Mouse (Mus musculus) myocyte (in vitro differentiated cells): ENCODE measurements around the gene Olfr985. TPM values are rescaled to one million over a fixed set of nuclear protein-coding genes. Genes with fewer than 3 reads are reported as not detected.

ENCODE experiments used
- H3K27me3 ChIP-seq: one replicate; pipeline ENCODE4 v1.6.1; 2011; ENCODE audit not compliant: control insufficient read depth, insufficient read depth, insufficient read length
- H3K36me3 ChIP-seq: one replicate; pipeline ENCODE4 v1.6.1; 2011; ENCODE audit not compliant: control insufficient read depth, insufficient read depth
- H3K4me2 ChIP-seq: one replicate; pipeline ENCODE4 v1.6.1; 2011; ENCODE audit warnings: low read depth, control low read depth
- H3K4me3 ChIP-seq: one replicate; pipeline ENCODE4 v1.5.1; 2011; ENCODE audit warnings: mild to moderate bottlenecking, control low read depth, moderate library complexity
- H3K79me2 ChIP-seq: one replicate; pipeline ENCODE4 v1.6.1; 2011; ENCODE audit not compliant: control insufficient read depth, insufficient read depth
- H3ac ChIP-seq: one replicate; pipeline ENCODE4 v1.6.1; 2011; ENCODE audit not compliant: control insufficient read depth, insufficient read length
- CEBPB ChIP-seq: IDR thresholded peaks from 2 replicates; pipeline ENCODE4 v1.6.1; 2011; ENCODE audit warnings: mild to moderate bottlenecking, moderate library complexity; ENCODE audit not compliant: poor library complexity, insufficient read depth, severe bottlenecking
- E2F4 ChIP-seq: IDR thresholded peaks from one replicate; pipeline ENCODE4 v1.6.1; 2011; ENCODE audit warnings: mild to moderate bottlenecking, control low read depth, moderate library complexity; ENCODE audit not compliant: insufficient read depth
- MAX ChIP-seq: IDR thresholded peaks from one replicate; pipeline ENCODE4 v1.6.1; 2011; ENCODE audit warnings: low read depth, mild to moderate bottlenecking, control low read depth
- MYOD1 ChIP-seq, 3 experiments: IDR thresholded peaks; one replicate each; pipeline ENCODE4 v1.6.1; 2011; ENCODE audit warnings: control low read depth in 2 of 3, low read depth in 2 of 3, mild to moderate bottlenecking in 2 of 3, moderate library complexity in 1 of 3; ENCODE audit not compliant: insufficient read length in 2 of 3, control insufficient read depth in 1 of 3
- MYOG ChIP-seq, 3 experiments: IDR thresholded peaks; one replicate each; pipeline ENCODE4 v1.6.1; 2011; ENCODE audit warnings: control low read depth in 2 of 3, low read depth in 2 of 3, mild to moderate bottlenecking in 2 of 3; ENCODE audit not compliant: insufficient read length in 2 of 3, control insufficient read depth in 1 of 3, insufficient read depth in 1 of 3
- POLR2A ChIP-seq: IDR thresholded peaks from one replicate; pipeline ENCODE4 v1.6.1; 2011; ENCODE audit warnings: low read depth, mild to moderate bottlenecking, control low read depth, moderate library complexity; ENCODE audit not compliant: insufficient read length
- POLR2AphosphoS2 ChIP-seq: IDR thresholded peaks from one replicate; pipeline ENCODE4 v1.6.1; 2011; ENCODE audit warnings: low read depth, control low read depth; ENCODE audit not compliant: insufficient read length
- REST ChIP-seq: IDR thresholded peaks from one replicate; pipeline ENCODE4 v1.6.1; 2011; ENCODE audit warnings: mild to moderate bottlenecking, control low read depth, moderate library complexity; ENCODE audit not compliant: insufficient read depth, insufficient read length
- SRF ChIP-seq: IDR thresholded peaks from one replicate; pipeline ENCODE4 v1.6.1; 2011; ENCODE audit warnings: low read depth; ENCODE audit not compliant: control insufficient read depth, insufficient read length
- TCF12 ChIP-seq: IDR thresholded peaks from one replicate; pipeline ENCODE4 v1.6.1; 2011; ENCODE audit warnings: mild to moderate bottlenecking, control low read depth; ENCODE audit not compliant: poor library complexity, insufficient read depth, severe bottlenecking
- TCF3 ChIP-seq: IDR thresholded peaks from one replicate; pipeline ENCODE4 v1.6.1; 2011; ENCODE audit warnings: low read depth, control low read depth; ENCODE audit not compliant: insufficient read length
- USF1 ChIP-seq: IDR thresholded peaks from one replicate; pipeline ENCODE4 v1.6.1; 2011; ENCODE audit warnings: low read depth, mild to moderate bottlenecking, control low read depth, moderate library complexity
- polyA plus RNA-seq: library from polyadenylated mRNA; unstranded; fragments of >200 nt; fragmentation: generic; extraction: Trizol; gene quantifications from one replicate; pipeline ENCODE4 v1.2.1, GENCODE M21; 2012; ENCODE audit warnings: missing spikeins

Gene Olfr985
- not detected for polyA plus RNA-seq

DNA sequence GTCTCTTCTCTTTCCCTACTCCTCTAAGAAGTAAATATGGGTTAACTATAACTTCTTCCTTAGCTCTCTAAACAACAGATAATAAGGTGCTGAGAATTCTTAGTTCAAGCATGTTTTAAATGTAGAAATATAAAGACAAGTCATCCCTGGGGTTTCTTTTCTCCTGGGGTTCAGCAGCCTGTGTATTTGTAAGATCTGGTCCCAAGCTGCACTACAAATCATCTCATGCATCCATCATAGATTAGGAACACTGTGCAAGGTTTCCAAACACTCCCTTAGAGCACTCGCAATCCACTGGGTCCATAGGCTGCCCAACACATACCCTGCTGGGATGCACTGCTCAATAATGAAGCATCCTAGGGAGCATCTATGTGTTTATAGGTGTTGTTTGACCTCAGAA lies at the start of gene Olfr985:
Olfr985 (minus strand) TSS at position 101 of the 400 bp plus-strand sequence.
- H3K27me3 ChIP-seq: no peaks in the 10 kb centered on the region
- no peak for TF ChIP-seq USF1
- no peak within 1 kb of the TSS for H3ac ChIP-seq
- no peak within 1 kb of the TSS for H3K4me2 ChIP-seq
- no peaks in the 10 kb centered on the region for H3K36me3 ChIP-seq
- H3K79me2 ChIP-seq: no peaks in the 10 kb centered on the region
- H3K4me3 ChIP-seq: no peak within 1 kb of the TSS

DNA sequence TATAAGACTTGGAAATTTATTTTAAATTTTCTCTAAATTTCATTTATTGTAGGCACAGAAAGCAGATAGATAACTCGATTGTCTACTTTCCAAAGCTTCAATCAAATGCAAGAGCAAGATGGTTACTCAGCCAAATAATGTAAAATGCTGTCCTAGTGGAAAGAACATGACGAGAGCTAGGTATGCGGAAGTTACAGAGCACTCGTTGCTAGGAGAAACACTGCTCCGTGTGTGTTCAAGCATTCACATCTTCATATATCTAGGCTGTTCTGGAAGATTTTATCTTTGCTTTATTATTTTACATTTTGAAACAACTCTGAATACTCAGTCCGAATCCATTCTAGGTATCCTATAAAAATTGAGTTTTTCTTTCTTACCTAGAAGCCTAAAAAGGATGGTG lies 47.0 kb upstream of the Olfr985 start:
- TF ChIP-seq TCF12: no peak
- TF ChIP-seq REST: no peak
- no peak for TF ChIP-seq MYOD1 (IDR thresholded peaks at IDR 0.05; ENCODE audit: control insufficient read depth in 1 of 3, insufficient read length in 2 of 3, low read depth in 2 of 3)
- no peak for TF ChIP-seq POLR2A
- TF ChIP-seq SRF: no peak
- TF ChIP-seq USF1: no peak
- TF ChIP-seq MAX: no peak
- TF ChIP-seq MYOG (IDR thresholded peaks at IDR 0.05; ENCODE audit: control insufficient read depth in 1 of 3, insufficient read depth in 1 of 3, insufficient read length in 2 of 3, low read depth in 2 of 3): no peak
- TF ChIP-seq CEBPB: no peak
- TF ChIP-seq POLR2AphosphoS2: no peak
- TF ChIP-seq TCF3: no peak
- TF ChIP-seq E2F4: no peak
- H3K4me2 ChIP-seq: no peak overlapping the region
- H3K36me3 ChIP-seq: no peaks in the 10 kb centered on the region
- H3K4me3 ChIP-seq: no peak overlapping the region
- no peaks in the 10 kb centered on the region for H3K79me2 ChIP-seq
- no peak overlapping the region for H3ac ChIP-seq
- H3K27me3 ChIP-seq: no peaks in the 10 kb centered on the region

DNA sequence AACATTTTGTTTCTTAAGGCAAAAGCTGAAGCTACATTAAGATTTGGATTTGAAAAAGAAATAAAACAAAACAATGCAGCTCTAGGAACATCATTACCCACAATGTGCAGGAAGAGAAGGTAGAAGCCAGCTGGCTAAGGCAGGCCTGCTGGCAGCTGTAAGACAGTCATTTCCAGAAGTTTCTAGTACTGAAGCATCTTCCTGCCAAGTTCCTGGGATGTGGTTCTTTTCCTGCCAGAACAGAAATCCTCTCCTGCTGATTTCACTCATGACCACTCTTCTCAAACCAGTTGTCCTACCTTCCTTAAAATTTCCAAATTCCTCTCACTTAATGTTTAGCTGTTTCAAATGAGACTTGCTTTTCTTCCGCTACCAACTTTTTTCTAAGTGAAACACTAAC lies 36.5 kb upstream of the Olfr985 start:
- Histone ChIP-seq H3K79me2 (no peaks in the 10 kb centered on the region), H3K4me3 (no peak overlapping the region), H3ac (no peak overlapping the region), H3K27me3 (peaks cover 3% of the 10 kb centered on the region), H3K4me2 (no peak overlapping the region), H3K36me3 (no peaks in the 10 kb centered on the region)
- TF ChIP-seq E2F4 (no peak), POLR2A (no peak), MYOD1 (IDR thresholded peaks at IDR 0.05; ENCODE audit: control insufficient read depth in 1 of 3, insufficient read length in 2 of 3, low read depth in 2 of 3) (no peak), MYOG (IDR thresholded peaks at IDR 0.05; ENCODE audit: control insufficient read depth in 1 of 3, insufficient read depth in 1 of 3, insufficient read length in 2 of 3, low read depth in 2 of 3) (no peak)

DNA sequence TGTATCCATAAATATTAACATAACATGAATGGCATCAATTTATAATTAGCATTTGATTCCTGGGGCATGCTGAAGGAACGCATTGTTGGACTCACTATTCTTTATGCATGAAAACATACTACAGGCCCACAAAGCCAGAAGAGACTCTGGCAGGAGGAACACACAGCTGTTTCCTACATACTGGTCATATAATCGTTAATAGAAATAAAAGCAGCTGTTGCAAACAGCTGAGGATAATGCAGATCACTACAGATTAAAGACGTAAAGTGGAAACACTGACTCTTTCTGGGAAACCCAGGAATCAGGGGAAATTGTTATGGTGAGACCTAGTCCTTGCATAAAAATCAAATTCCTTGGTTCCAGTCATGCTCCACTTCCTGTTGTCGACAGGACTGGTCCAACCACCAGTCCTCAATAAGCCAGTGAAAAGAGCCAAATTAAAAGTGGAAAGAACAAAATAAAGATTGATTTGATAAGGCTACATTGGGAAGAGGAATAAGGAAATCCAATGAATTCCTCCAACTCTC lies 25.2 kb upstream of the Olfr985 start:
- TF ChIP-seq POLR2A: no peak
- TF ChIP-seq REST: no peak
- TF ChIP-seq MYOD1 (IDR thresholded peaks at IDR 0.05; ENCODE audit: control insufficient read depth in 1 of 3, insufficient read length in 2 of 3, low read depth in 2 of 3): peak in 1 of 3 experiments; percentile 28
- TF ChIP-seq MAX: no peak
- no peak for TF ChIP-seq TCF3
- TF ChIP-seq TCF12: peak; percentile 12
- TF ChIP-seq MYOG (IDR thresholded peaks at IDR 0.05; ENCODE audit: control insufficient read depth in 1 of 3, insufficient read depth in 1 of 3, insufficient read length in 2 of 3, low read depth in 2 of 3): peak in 1 of 3 experiments; percentile 30
- no peak for TF ChIP-seq POLR2AphosphoS2
- TF ChIP-seq E2F4: no peak
- no peak for TF ChIP-seq USF1
- TF ChIP-seq SRF: no peak
- TF ChIP-seq CEBPB: no peak
- Histone ChIP-seq H3K4me2 (peak overlapping the region; percentile 2), H3K4me3 (no peak overlapping the region), H3K79me2 (no peaks in the 10 kb centered on the region), H3K27me3 (peaks cover 3% of the 10 kb centered on the region), H3K36me3 (no peaks in the 10 kb centered on the region), H3ac (no peak overlapping the region)

- H3K4me3 ChIP-seq: no peak overlapping the region
- no peaks in the 10 kb centered on the region for H3K36me3 ChIP-seq
- no peak for TF ChIP-seq CEBPB
- no peak for TF ChIP-seq E2F4
- TF ChIP-seq USF1: no peak
- no peak for TF ChIP-seq MYOG (IDR thresholded peaks at IDR 0.05; ENCODE audit: control insufficient read depth in 1 of 3, insufficient read depth in 1 of 3, insufficient read length in 2 of 3, low read depth in 2 of 3)
- no peak for TF ChIP-seq POLR2AphosphoS2
- TF ChIP-seq POLR2A: no peak
- TF ChIP-seq MAX: no peak
- TF ChIP-seq REST: no peak
- TF ChIP-seq SRF: no peak
- no peak for TF ChIP-seq TCF3
- TF ChIP-seq MYOD1 (IDR thresholded peaks at IDR 0.05; ENCODE audit: control insufficient read depth in 1 of 3, insufficient read length in 2 of 3, low read depth in 2 of 3): no peak
- no peak overlapping the region for H3K4me2 ChIP-seq
- H3K27me3 ChIP-seq: no peaks in the 10 kb centered on the region
- H3ac ChIP-seq: no peak overlapping the region
- H3K79me2 ChIP-seq: no peaks in the 10 kb centered on the region
These were observed 11.6 kb upstream of the Olfr985 start for GRCm38 (mm10) chr9:40141544-40141943.
